8 mouse cellular contexts compared by ENCODE assay signal in genomic region chr2:32364121-32364520, GRCm38 (mm10). TPM values are rescaled to one million over a fixed set of nuclear protein-coding genes. Genes with fewer than 3 reads are reported as not detected.
DNase-seq lines count a peak whose midpoint lies in the region; ATAC-seq and TF ChIP-seq lines count a peak whose summit lies in the region.

No protein-coding gene starts in this region.

- peaks cover 14% of the 10 kb centered on the region for H3K27me3 ChIP-seq in G1E (ENCODE audit: insufficient read depth, low read length)
- H3K27me3 ChIP-seq in hindbrain, embryonic 11.5 days (ENCODE audit: control insufficient read depth, insufficient read depth, low read length), result peaks cover 4% of the 10 kb centered on the region
- no peaks in the 10 kb centered on the region for H3K27me3 ChIP-seq in liver, embryonic 16.5 days (ENCODE audit: control insufficient read depth, insufficient read depth, low read depth, low read length)

- H3K9me3 ChIP-seq in G1E (replicated peaks), result no peaks in the 10 kb centered on the region
- H3K9me3 ChIP-seq in hindbrain, embryonic 11.5 days (ENCODE audit: control insufficient read depth, low read length), result no peaks in the 10 kb centered on the region
- no peaks in the 10 kb centered on the region for H3K9me3 ChIP-seq in liver, embryonic 16.5 days (replicated peaks; ENCODE audit: control insufficient read depth, low read length)

- 84% methylated on average over 8 of the region's 8 CpGs for WGBS in hindbrain, embryonic 11.5 days
- 49% methylated on average over 8 of the region's 8 CpGs for WGBS in liver, embryonic 16.5 days (ENCODE audit: insufficient replicate concordance)

- H3K36me3 ChIP-seq in G1E (replicated peaks), result peaks cover 51% of the 10 kb centered on the region
- H3K36me3 ChIP-seq in hindbrain, embryonic 11.5 days (ENCODE audit: control insufficient read depth, insufficient read depth, low read length), result peaks cover 7% of the 10 kb centered on the region
- H3K36me3 ChIP-seq in liver, embryonic 16.5 days (ENCODE audit: control insufficient read depth, insufficient read depth), result no peaks in the 10 kb centered on the region

- H3K9ac ChIP-seq in hindbrain, embryonic 11.5 days (ENCODE audit: low read depth, low read length), result peak overlapping the region; percentile 85; the same call in 1 of the 2 replicates
- H3K9ac ChIP-seq in liver, embryonic 16.5 days (ENCODE audit: low read depth, low read length), result peak overlapping the region; percentile 87

- no peak overlapping the region for H3K27ac ChIP-seq in hindbrain, embryonic 11.5 days (ENCODE audit: low read depth, low read length)
- peak overlapping the region; percentile 88 for H3K27ac ChIP-seq in liver, embryonic 16.5 days (ENCODE audit: low read length)

- TF ChIP-seq CTCF in G1E (IDR thresholded peaks at IDR 0.05; ENCODE audit: low read depth, low read length), result no peak

- peak overlapping the region; percentile 89; the same call in 1 of the 2 replicates for H3K4me3 ChIP-seq in G1E (ENCODE audit: low read depth, low read length)
- peak overlapping the region; percentile 85 for H3K4me3 ChIP-seq in hindbrain, embryonic 11.5 days (ENCODE audit: low read depth, low read length)
- H3K4me3 ChIP-seq in liver, embryonic 16.5 days (ENCODE audit: low read depth, low read length), result peak overlapping the region; percentile 83

- peak; percentile 92 for DNase-seq in heart, adult 11 months
- DNase-seq in heart, adult 9 months (ENCODE audit: low spot score in 2 of 2), result no peak
- DNase-seq in G1E (ENCODE audit: low spot score), result no peak
- no peak for DNase-seq in hindbrain, embryonic 11.5 days (ENCODE audit: low spot score)
- DNase-seq in adrenal gland, postnatal 36 days, result no peak
- DNase-seq in embryo, embryonic 9.5 days (ENCODE audit: extremely low spot score), result no peak
- DNase-seq in cerebellum, postnatal 10 days, result no peak

- ATAC-seq in G1E (ENCODE audit: extremely low read depth, insufficient number of reproducible peaks, low FRiP score, poor library complexity, severe bottlenecking), result no peak
- ATAC-seq in hindbrain, embryonic 11.5 days (ENCODE audit: low FRiP score), result no peak
- no peak for ATAC-seq in liver, embryonic 16.5 days (ENCODE audit: low read depth)

- H3K4me1 ChIP-seq in G1E (ENCODE audit: insufficient read depth, low read depth, low read length), result peaks cover 38% of the 10 kb centered on the region
- peaks cover 4% of the 10 kb centered on the region; the same call in 1 of the 2 replicates for H3K4me1 ChIP-seq in hindbrain, embryonic 11.5 days (replicated peaks; ENCODE audit: control insufficient read depth, insufficient read depth, low read length)
- peaks cover 21% of the 10 kb centered on the region for H3K4me1 ChIP-seq in liver, embryonic 16.5 days (ENCODE audit: control insufficient read depth, low read depth, low read length)

- peak overlapping the region; percentile 87 for H3K4me2 ChIP-seq in hindbrain, embryonic 11.5 days (replicated peaks; ENCODE audit: low read depth, low read length)
- peak overlapping the region; percentile 97 for H3K4me2 ChIP-seq in liver, embryonic 16.5 days (ENCODE audit: low read depth, low read length)

RNA-seq across cellular contexts. Expression of gene Dnm1, which starts 11.0 kb away (rescaled TPM):
- total RNA-seq in G1E (2014; fragmentation: Nextera tagmentation) (not detected in 2 replicates), G1E (2017) (0.05 TPM in 1 of 2 replicates, not detected in the other)
- 0.14 and 0.15 TPM in 2 replicates for polyA plus RNA-seq in G1E (2012)
- polyA plus RNA-seq in hindbrain, embryonic 11.5 days (2014; fragmentation: Nextera tagmentation; extraction: Ambion mirVana), result 17.4 and 22.6 TPM in 2 replicates
- 0.25 and 0.52 TPM in 2 replicates for polyA plus RNA-seq in liver, embryonic 16.5 days (2015; fragmentation: Nextera tagmentation; extraction: Ambion mirVana)
- 10 to 100 TPM; 14.8 to 20.3 TPM for total RNA-seq in adrenal gland, postnatal 36 days (2021)

RNA-seq across cellular contexts. Expression of gene Ciz1, which starts 12.0 kb away (rescaled TPM):
- total RNA-seq in G1E (2014; fragmentation: Nextera tagmentation), result 196 and 213 TPM in 2 replicates
- total RNA-seq in G1E (2017), result 62.9 and 71.6 TPM in 2 replicates
- 306 and 372 TPM in 2 replicates for polyA plus RNA-seq in G1E (2012)
- 42.4 and 49.0 TPM in 2 replicates for polyA plus RNA-seq in hindbrain, embryonic 11.5 days (2014; fragmentation: Nextera tagmentation; extraction: Ambion mirVana)
- 15.1 and 18.8 TPM in 2 replicates for polyA plus RNA-seq in liver, embryonic 16.5 days (2015; fragmentation: Nextera tagmentation; extraction: Ambion mirVana)
- 10 to 100 TPM; 59.8 to 66.2 TPM for total RNA-seq in adrenal gland, postnatal 36 days (2021)

RNA-seq across cellular contexts. Expression of gene 1110008P14Rik, which starts 17.6 kb away (rescaled TPM):
- total RNA-seq in G1E (2014; fragmentation: Nextera tagmentation) (61.4 and 63.6 TPM in 2 replicates), G1E (2017) (26.5 and 33.0 TPM in 2 replicates)
- polyA plus RNA-seq in G1E (2012), result 61.9 and 82.0 TPM in 2 replicates
- polyA plus RNA-seq in hindbrain, embryonic 11.5 days (2014; fragmentation: Nextera tagmentation; extraction: Ambion mirVana), result 62.1 and 62.7 TPM in 2 replicates
- polyA plus RNA-seq in liver, embryonic 16.5 days (2015; fragmentation: Nextera tagmentation; extraction: Ambion mirVana), result 20.2 and 21.6 TPM in 2 replicates
- total RNA-seq in adrenal gland, postnatal 36 days (2021), result 100 to 1,000 TPM; 175 to 184 TPM

RNA-seq across cellular contexts. Expression of gene Lcn2, which starts 23.9 kb away (rescaled TPM):
- not detected in 2 replicates for total RNA-seq in G1E (2014; fragmentation: Nextera tagmentation)
- total RNA-seq in G1E (2017), result not detected in 2 replicates
- 0.05 TPM in 1 of 2 replicates, not detected in the other for polyA plus RNA-seq in G1E (2012)
- 0.19 TPM in 1 of 2 replicates, not detected in the other for polyA plus RNA-seq in hindbrain, embryonic 11.5 days (2014; fragmentation: Nextera tagmentation; extraction: Ambion mirVana)
- polyA plus RNA-seq in liver, embryonic 16.5 days (2015; fragmentation: Nextera tagmentation; extraction: Ambion mirVana), result 212 and 273 TPM in 2 replicates
- total RNA-seq in adrenal gland, postnatal 36 days (2021), result 1 to 10 TPM; 1.1 to 3.9 TPM

RNA-seq across cellular contexts. Expression of gene Ptges2, which starts 31.6 kb away (rescaled TPM):
- 13.8 and 21.5 TPM in 2 replicates for total RNA-seq in G1E (2014; fragmentation: Nextera tagmentation)
- total RNA-seq in G1E (2017), result 11.5 and 12.4 TPM in 2 replicates
- polyA plus RNA-seq in G1E (2012), result 6.8 and 7.0 TPM in 2 replicates
- polyA plus RNA-seq in hindbrain, embryonic 11.5 days (2014; fragmentation: Nextera tagmentation; extraction: Ambion mirVana), result 30.2 and 30.8 TPM in 2 replicates
- polyA plus RNA-seq in liver, embryonic 16.5 days (2015; fragmentation: Nextera tagmentation; extraction: Ambion mirVana), result 9.4 and 11.0 TPM in 2 replicates
- 10 to 100 TPM; 58.2 to 58.7 TPM for total RNA-seq in adrenal gland, postnatal 36 days (2021)

Comparison
In these comparisons a context has a peak if more than half of its experiments do, and no peak if none do; other contexts are left out.
1. RNA of gene Dnm1, which starts 11.0 kb away (polyA plus RNA-seq): 17.4 to 22.6 TPM in hindbrain, embryonic 11.5 days; 0.25 to 0.52 TPM in liver, embryonic 16.5 days and 0.14 to 0.15 TPM in G1E; every median in the first group is over 10 times any median in the second.
2. Peak in every context shown above with its lines, with median percentiles within 50 percentile points of each other: H3K4me3 ChIP-seq.